Mouse (Mus musculus): ENCODE data around the gene Tnni3.

Gene Tnni3

DNA sequence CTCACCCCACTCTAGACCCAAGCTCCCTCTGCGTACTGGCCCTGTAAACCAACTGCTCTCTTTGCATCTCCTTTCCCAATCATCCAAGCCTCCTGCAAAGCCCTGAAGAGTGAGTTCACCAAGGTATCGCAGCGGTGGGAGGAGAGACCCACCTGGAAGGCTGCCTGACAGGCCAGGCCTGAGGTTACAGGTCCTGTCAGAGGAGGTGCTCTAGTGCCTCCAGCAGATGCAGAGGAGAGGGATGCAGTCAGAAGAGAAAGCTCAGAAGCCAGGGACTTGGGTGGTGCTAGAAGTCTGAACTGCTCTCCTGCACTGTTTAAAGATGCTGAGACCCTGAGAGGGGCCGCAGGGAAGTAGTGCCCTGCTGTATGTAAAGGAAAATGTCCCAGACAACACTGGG, 25.0 kb downstream of the Tnni3 start:
- no peak for DNase-seq (ENCODE audit: low read depth, low spot score)

DNA sequence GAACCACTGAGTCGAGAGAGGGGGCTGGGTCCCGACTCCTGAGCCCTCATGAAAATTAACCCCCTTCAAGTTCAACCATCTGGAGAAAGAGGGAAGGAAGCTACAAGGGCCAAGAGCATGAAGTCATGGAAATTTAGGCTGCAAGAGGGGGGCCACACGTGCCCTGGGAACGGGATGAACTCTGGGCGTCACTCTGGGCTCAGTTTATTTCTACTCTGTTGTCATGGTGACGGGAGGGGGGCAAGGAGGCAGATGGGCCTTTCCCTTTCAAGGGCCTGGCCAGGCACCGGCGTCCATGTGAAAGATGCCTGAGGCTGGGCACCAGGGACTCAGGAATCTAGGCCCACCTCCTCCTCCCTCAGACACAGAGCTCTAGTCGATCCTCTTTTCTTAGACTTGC, 25.8 kb downstream of the Tnni3 start:
- DNase-seq (ENCODE audit: low read depth, low spot score): peak; percentile 6

DNA sequence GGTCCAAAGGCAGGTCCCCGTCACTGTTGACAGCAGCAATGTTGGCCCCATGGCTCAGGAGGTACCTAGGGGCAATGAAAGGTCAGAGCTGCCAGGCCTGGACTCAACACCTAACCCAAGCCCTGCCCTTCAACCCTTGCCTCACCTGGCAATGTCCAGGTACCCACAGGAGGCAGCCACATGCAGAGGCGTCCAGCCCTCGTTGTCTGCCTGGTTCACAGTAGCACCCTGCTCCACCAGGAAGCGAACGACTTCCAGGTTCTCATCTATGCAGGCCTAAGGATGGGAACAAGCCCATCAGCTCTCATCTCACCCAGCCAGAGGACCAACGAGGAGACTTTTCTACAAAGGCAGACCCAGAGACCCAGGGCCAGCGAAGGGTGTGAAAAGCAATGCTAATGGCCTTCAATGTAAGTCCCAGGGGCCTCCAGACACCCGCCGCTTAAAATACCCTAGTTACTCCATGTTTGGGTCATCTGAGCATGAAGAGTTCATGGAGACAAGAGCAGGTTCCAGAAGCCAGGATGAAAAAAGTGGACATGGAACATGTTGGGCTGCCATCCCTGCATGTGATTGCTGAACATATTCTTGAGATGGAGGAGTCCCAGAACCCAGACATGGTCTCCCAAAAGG, 26.6 kb downstream of the Tnni3 start:
- no peak for DNase-seq (ENCODE audit: low read depth, low spot score)

DNA sequence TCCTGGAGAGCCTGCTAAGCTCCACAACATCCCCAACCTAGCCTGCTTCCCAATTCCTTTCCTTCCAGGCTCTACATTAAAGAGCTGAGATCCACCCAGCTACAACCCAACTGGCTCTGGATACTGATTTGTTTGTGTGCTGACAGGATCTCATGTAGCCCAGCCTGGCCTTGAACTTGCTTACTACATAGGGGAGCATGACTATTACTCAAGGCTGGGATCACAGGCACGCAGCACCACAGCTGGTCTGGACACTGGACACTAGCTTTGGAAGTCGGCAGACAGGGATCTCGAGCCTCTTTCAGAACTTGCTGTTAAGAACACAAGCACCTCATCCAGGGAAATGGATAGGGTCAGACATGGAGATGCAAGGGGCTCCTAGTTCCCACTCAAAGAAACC, 27.6 kb downstream of the Tnni3 start:
- no peak for DNase-seq (ENCODE audit: low read depth, low spot score)

DNA sequence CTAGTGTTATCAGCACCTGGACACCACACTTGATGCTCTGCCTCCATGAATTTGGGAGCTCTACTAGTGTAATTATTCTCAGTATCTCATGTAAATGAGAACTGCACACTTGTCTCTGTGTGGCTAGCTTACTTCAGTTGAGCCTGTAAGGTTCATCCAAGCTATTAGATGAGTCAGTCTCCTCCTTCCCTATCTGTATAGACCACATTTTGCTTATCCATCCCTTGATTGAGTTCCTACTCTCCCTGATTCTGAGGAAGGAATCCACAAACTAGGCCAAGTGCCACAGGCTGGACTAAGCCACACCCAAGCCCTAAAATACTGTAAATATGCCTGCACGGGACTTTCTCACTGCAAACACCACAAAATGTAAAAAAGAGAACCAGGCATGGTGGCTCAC, 30.0 kb downstream of the Tnni3 start:
- no peak for DNase-seq (ENCODE audit: low read depth, low spot score)

DNA sequence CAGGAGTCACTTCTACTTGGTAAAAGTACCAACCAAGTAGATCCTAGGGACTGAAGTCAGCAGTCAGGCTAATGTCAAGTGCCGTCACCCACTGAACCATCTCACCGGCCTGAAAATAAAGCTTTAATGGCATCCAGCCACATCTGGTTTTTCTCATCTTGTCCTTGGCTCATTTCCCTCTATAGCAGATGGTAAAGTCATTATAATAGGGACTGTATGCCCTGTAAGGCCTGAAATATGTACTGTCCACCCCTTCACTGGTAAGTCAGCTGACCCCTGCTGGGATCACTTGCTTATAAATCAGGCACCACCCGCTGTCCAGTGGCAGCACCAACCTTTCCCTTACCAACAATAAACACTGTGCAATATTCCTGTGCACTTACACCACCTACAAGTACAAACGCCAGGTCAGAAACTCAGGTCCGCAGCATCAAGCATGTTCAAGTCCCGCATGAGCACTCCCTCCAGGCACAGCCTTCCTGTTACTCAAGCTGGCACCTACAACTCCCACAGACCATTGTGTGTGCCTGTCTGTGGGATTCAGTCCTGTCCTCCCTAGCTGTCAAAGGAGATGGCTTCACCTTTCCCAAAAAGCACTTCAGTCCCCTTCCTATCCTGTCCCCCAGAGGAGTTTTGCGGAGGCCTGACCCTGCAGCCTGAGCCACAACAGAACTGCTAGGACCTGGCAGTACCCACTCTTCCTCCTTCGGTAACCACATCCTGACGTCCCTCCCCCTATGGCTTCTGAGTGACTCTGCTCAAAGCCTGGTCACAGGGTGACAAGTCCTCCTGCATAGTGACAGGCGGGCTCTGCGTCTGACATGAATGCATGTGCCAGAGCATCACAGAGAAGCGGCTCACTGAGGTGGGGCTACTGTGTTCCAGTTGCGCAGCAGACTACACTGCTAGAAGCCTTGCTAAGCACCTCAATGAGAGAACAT, 31.5 kb downstream of the Tnni3 start:
- DNase-seq (ENCODE audit: low read depth, low spot score): no peak

DNA sequence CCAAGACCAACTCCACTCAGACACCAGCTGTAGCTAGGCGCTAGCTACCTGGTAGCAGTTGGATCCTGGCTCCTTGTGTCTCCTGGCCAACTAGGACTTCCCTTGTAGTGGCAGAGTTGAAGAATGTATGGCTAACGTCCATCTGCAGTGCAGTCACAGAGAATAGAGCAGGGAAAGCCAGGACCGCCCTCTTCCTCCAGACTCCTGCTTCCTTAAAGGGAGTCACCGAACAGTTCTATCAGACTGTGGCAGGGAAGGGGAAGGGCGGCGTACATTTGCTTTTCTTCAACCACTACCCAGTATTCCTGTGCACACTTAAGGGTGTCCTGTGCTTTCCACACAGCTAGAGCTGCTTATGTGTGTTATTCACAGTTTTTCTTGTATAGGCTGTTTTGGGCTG, 32.7 kb downstream of the Tnni3 start:
- no peak for DNase-seq (ENCODE audit: low read depth, low spot score)

DNA sequence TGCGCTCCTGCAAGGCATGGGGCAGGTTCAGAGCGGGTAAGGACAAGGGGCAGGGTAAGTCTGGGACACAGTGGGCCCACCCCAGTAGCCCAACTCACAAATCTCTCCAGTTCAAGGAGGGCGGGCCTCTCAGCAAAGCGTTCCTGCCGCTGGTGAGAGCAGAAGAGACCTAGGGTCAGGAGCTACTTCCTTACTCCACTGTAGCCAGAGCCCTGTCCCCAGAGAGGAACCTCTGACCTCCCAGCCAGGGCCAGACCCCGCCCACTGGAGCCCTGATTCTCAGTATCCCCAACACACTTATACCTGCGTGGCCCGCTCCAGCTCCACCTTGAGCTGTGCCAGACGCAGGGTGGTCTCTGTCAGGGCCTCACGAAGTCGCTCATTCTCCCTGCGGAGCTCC, 41.7 kb downstream of the Tnni3 start:
- no peak for DNase-seq (ENCODE audit: low read depth, low spot score)

DNA sequence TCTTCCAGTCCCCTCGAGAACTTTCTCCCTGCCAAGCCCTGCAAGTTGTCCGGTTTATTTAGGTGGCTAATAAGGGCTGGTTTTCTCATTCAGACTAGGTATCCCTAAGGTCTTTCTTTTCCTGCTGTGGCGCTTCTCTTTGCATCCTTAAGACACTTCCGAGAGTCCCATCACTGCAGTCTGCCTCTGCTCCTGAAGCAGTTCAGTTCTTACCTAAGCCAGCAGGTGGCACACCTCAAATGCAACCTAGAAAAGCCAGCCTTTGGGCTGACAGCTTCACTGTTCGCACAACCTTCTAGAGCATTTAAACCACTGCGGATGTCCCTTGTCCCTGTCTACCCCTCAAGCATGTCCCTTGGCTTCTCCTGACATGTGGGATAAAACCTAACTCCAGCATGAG, 44.4 kb downstream of the Tnni3 start:
- DNase-seq (ENCODE audit: low read depth, low spot score): peak; percentile 44

DNA sequence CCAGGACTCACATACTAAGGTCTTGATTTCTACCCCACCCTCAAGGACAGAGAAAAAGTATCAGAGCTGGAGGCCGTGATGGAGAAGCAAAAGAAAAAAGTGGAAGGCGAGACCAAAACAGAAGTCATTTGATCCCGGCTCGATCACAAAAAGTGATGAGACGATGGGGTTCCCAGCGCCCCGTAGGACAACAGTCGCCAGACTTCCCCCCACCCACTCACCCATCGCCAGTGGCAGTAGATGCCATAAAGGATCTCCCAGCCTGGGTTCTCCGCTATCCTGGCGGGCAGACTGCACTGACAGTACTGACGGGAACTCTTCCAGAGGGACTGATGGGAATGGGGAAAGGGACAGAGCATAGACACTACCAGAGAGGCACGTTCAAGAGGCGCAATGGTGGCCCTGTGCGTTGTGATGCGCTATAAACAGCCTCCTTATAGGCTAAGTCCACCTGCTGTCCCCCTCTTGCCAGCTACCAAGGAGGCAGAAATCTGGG, 45.2 kb downstream of the Tnni3 start:
- no peak for DNase-seq (ENCODE audit: low read depth, low spot score)

DNA sequence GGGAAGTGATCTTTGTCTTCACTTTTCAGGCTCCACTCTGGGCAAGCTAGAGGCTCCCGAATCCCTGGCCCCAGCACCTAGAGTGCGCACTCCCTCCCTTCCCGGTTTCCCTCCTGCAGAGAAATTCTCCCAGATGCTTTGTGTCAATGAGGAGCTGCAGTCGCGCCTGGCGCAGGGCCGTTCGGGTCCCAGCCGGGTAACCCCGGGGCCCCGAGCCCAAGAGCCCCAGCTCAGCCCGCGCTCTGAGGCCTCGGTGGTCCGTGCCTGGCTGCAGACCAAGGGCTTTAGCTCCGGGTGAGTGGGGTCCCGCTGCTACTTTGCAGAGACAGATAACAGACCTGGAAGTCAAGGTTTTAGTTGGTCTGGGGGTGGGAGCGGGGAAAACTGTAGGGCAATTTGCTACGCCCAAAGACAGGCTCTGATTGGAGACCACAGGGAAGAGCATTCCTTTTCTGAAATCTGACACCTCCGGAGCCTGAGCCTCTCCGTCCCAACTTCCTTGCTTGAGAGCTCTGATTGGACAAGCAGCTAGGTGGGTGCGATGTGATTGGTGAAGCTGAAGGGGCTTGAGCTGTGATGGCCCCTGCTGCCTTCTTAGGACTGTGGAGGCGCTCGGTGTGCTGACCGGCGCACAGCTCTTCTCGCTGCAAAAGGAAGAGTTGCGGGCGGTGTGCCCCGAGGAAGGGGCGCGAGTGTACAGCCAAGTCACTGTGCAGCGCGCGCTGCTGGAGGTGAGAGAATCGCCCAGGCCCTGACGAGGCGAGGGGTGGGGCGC, 45.8 kb downstream of the Tnni3 start:
- peak; percentile 22 for DNase-seq (ENCODE audit: low read depth, low spot score)

DNA sequence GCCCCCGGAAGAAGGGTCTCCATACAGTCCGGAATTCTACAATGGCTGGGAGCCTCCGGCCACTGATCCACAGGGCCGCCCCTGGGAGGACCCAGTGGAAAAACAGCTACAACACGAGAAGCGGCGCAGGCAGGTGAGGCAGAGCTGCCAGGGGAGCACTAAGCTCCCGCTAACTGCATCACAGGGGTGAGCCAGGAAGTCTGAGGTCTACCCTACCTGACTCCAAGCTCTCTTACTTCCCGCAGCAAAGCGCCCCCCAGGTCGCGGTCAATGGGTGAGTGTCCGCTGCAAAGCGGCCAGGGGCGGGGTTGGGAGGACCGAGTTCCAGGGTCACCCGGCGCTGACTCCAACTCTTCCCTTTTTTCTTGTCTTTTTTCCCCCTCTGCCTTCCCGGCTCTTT, 50.1 kb downstream of the Tnni3 start:
- DNase-seq (ENCODE audit: low read depth, low spot score): no peak

DNA sequence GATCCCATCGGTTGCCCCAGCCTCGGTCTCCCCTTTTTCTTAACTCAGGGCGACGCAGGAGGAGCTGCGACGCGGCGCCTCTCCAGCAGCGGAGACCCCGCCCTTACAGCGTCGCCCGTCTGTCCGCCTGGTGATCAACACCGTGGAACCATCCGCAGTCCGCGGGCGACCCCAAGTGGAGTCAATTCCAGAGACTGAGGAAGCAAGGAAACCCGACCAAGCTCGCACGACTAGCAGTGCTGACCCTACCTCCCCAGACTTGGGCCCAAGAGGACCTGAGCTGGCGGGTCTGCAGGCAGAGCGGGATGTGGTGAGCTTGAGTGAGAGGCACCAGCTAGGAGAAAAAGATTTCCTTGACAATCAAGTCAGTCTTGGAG, 52.9 kb downstream of the Tnni3 start:
- DNase-seq (ENCODE audit: low read depth, low spot score): peak; percentile 53

DNA sequence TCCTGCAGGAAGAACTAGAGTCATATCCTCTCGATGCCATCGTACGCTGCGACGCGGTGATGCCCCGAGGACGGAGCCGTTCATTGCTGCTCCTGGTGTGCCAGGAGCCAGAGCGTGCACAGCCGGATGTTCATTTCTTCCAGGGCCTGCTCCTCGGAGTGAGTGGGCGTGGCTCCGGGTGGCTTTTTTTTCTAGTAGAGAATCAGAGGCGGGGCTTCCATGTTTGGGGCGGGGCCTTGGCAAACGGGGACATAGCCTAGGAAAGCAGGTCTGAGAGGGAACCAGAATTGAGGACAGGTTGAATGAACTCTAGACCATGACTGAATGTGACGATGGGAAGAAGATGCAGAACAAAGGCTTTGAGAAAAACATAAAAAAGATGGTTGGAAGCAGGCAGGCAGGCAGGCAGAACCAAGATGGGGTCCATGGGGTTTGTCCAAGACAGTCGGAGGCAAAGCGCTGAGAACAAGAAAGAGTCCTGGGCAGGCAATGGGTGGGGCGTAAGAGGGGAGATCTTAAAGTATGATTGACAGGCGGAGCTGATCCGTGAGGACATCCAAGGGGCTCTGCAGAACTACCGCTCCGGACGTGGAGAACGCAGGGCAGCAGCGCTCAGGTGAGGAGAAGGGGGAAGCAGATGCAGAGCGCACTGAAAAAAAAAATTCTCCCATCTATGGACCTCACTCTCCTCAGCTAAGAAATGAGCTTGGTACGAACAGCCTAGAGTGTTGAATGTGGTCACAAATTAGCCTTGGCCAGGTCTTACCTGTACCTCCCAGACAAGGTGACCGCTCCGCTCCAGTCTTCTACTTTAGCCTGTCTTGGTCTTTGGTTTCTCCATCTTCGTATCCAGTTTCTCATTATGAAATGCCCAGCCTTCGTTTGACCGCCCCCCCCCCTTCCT, 53.5 kb downstream of the Tnni3 start:
- DNase-seq (ENCODE audit: low read depth, low spot score): no peak

Measured in 3T3-L1 (cell line).